Mouse (Mus musculus): ENCODE results near the gene Sfmbt2. TPM values are rescaled to one million over a fixed set of nuclear protein-coding genes. Genes with fewer than 3 reads are reported as not detected.

Sfmbt2 gene
- polyA plus RNA-seq, 2 experiments: 2.2 to 2.5 TPM

- H3K9me3 ChIP-seq (ENCODE audit: control insufficient read depth, low read length): no peaks in the 10 kb centered on the region
- H3K4me3 ChIP-seq (replicated peaks; ENCODE audit: low read length): peak overlapping the region; percentile 59
- no peaks in the 10 kb centered on the region for H3K36me3 ChIP-seq (ENCODE audit: control insufficient read depth, insufficient read depth, low read length)
- peaks cover 78% of the 10 kb centered on the region for H3K27me3 ChIP-seq (ENCODE audit: control insufficient read depth, insufficient read depth, low read length)
- H3K27ac ChIP-seq (replicated peaks; ENCODE audit: low read depth, low read length): no peak overlapping the region
- no peak for TF ChIP-seq POLR2A (IDR thresholded peaks at IDR 0.05; ENCODE audit: borderline replicate concordance, extremely low read depth, insufficient read depth, insufficient read length)
- DNase-seq (ENCODE audit: low spot score): no peak
- H3K9ac ChIP-seq (ENCODE audit: low read depth, low read length, severe bottlenecking): no peak overlapping the region
- peaks cover 12% of the 10 kb centered on the region for H3K4me1 ChIP-seq (ENCODE audit: control insufficient read depth, insufficient read depth, low read length)
- 1% methylated on average over 9 of the region's 18 CpGs for WGBS
- H3K4me2 ChIP-seq (replicated peaks; ENCODE audit: low read depth, low read length, severe bottlenecking): peak overlapping the region; percentile 81
- 0 out of 2 replicates have a peak, but pooled peaks have one; percentile 10 for ATAC-seq (ENCODE audit: low FRiP score, low read depth)
Measured at GRCm38 (mm10) chr2:10371899-10372298, 1.6 kb downstream of the Sfmbt2 start.

DNA sequence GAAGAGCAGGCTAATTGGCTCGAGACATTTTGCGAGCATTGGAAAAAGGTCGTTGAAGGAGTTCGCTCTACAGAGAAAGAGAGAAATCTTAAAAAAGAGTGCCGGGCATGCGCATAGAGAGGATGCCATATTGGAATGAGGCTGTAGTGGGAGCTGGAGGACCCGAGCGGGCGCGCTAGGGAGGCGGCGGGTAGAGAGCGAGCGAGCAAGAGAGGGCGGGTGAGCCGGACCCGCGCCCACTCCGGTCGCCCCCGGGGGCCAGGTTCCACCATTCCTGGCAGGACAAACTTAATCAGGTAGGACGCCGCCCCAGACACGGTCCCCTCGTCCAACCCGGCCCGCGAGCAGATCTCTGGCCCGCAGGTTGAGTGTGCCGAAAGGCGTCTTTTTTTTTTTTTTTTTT is 2.0 kb downstream of the Sfmbt2 start:
- no peak for TF ChIP-seq POLR2A (IDR thresholded peaks at IDR 0.05; ENCODE audit: borderline replicate concordance, extremely low read depth, insufficient read depth, insufficient read length)

GRCm38 (mm10) chr2:10372776-10373507 is 2.6 kb downstream of the Sfmbt2 start:
- peak; percentile 46; the same call in 1 of the 2 replicates for ATAC-seq (ENCODE audit: low FRiP score, low read depth)

More for the DNA sequence above, 2.0 kb downstream of the Sfmbt2 start:
- H3K36me3 ChIP-seq (ENCODE audit: control insufficient read depth, insufficient read depth, low read length): no peaks in the 10 kb centered on the region
- H3K27ac ChIP-seq (replicated peaks; ENCODE audit: low read depth, low read length): no peak overlapping the region
- H3K4me2 ChIP-seq (replicated peaks; ENCODE audit: low read depth, low read length, severe bottlenecking): peak overlapping the region; percentile 81
- peaks cover 74% of the 10 kb centered on the region for H3K27me3 ChIP-seq (ENCODE audit: control insufficient read depth, insufficient read depth, low read length)
- no peaks in the 10 kb centered on the region for H3K9me3 ChIP-seq (ENCODE audit: control insufficient read depth, low read length)
- peaks cover 12% of the 10 kb centered on the region for H3K4me1 ChIP-seq (ENCODE audit: control insufficient read depth, insufficient read depth, low read length)
- 0% methylated on average over 31 of the region's 31 CpGs for WGBS
- H3K4me3 ChIP-seq (replicated peaks; ENCODE audit: low read length): peak overlapping the region; percentile 59
- ATAC-seq (ENCODE audit: low FRiP score, low read depth): peak; percentile 85
- peak; percentile 84 for DNase-seq (ENCODE audit: low spot score)
- peak overlapping the region; percentile 53 for H3K9ac ChIP-seq (ENCODE audit: low read depth, low read length, severe bottlenecking)

DNA sequence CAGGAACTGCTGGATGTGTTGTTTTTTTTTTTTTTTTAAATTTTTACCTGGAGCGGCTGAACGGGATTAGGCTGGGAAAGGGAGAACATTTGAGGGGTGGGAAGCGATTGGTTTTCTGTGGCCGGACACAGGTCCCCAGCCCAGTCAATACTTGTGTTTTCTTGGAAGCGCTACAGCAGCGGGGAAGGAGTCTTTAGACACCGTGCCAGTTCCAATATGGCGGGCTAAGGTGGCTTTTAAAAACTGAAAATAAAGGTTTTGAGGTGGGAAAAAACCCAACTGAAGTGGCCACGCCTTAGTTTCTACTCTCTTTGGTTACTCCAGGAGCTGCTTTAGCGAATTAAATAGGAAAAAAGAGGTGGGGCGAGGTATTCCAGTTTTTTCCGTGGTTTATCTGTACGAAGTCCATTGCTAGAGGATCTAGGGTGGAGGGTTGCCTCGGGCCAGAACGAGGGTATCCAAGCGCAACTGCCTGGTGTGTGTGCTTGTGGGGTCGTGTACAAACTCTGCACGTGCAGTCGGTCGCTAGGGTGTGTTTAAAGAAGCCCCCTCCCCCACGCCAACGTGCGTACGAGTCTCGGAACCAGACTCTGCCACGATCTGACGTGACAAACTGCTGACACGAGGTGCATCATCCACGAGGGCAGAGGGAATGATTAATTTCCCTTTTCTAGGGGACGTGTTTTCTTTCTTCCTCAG is 3.3 kb downstream of the Sfmbt2 start:
- peak; percentile 22 for DNase-seq (ENCODE audit: low spot score)
- H3K4me1 ChIP-seq (ENCODE audit: control insufficient read depth, insufficient read depth, low read length): peaks cover 12% of the 10 kb centered on the region
- peak overlapping the region; percentile 81 for H3K4me2 ChIP-seq (replicated peaks; ENCODE audit: low read depth, low read length, severe bottlenecking)
- no peak for TF ChIP-seq POLR2A (IDR thresholded peaks at IDR 0.05; ENCODE audit: borderline replicate concordance, extremely low read depth, insufficient read depth, insufficient read length)
- no peaks in the 10 kb centered on the region for H3K36me3 ChIP-seq (ENCODE audit: control insufficient read depth, insufficient read depth, low read length)
- H3K9ac ChIP-seq (ENCODE audit: low read depth, low read length, severe bottlenecking): peak overlapping the region; percentile 53
- peak overlapping the region; percentile 59 for H3K4me3 ChIP-seq (replicated peaks; ENCODE audit: low read length)
- no peak for ATAC-seq (ENCODE audit: low FRiP score, low read depth)
- H3K27me3 ChIP-seq (ENCODE audit: control insufficient read depth, insufficient read depth, low read length): peaks cover 62% of the 10 kb centered on the region
- H3K9me3 ChIP-seq (ENCODE audit: control insufficient read depth, low read length): no peaks in the 10 kb centered on the region
- H3K27ac ChIP-seq (replicated peaks; ENCODE audit: low read depth, low read length): no peak overlapping the region
- under 1% methylated on average over 30 of the region's 30 CpGs for WGBS

More at GRCm38 (mm10) chr2:10372776-10373507, 2.6 kb downstream of the Sfmbt2 start:
- WGBS: under 1% methylated on average over 34 of the region's 35 CpGs
- peaks cover 12% of the 10 kb centered on the region for H3K4me1 ChIP-seq (ENCODE audit: control insufficient read depth, insufficient read depth, low read length)
- peak overlapping the region; percentile 53 for H3K9ac ChIP-seq (ENCODE audit: low read depth, low read length, severe bottlenecking)
- H3K4me2 ChIP-seq (replicated peaks; ENCODE audit: low read depth, low read length, severe bottlenecking): peak overlapping the region; percentile 81
- H3K4me3 ChIP-seq (replicated peaks; ENCODE audit: low read length): peak overlapping the region; percentile 59
- H3K27ac ChIP-seq (replicated peaks; ENCODE audit: low read depth, low read length): no peak overlapping the region
- H3K27me3 ChIP-seq (ENCODE audit: control insufficient read depth, insufficient read depth, low read length): peaks cover 69% of the 10 kb centered on the region
- no peaks in the 10 kb centered on the region for H3K9me3 ChIP-seq (ENCODE audit: control insufficient read depth, low read length)
- peak; percentile 28 for DNase-seq (ENCODE audit: low spot score)
- TF ChIP-seq POLR2A (IDR thresholded peaks at IDR 0.05; ENCODE audit: borderline replicate concordance, extremely low read depth, insufficient read depth, insufficient read length): no peak
- H3K36me3 ChIP-seq (ENCODE audit: control insufficient read depth, insufficient read depth, low read length): no peaks in the 10 kb centered on the region

DNA sequence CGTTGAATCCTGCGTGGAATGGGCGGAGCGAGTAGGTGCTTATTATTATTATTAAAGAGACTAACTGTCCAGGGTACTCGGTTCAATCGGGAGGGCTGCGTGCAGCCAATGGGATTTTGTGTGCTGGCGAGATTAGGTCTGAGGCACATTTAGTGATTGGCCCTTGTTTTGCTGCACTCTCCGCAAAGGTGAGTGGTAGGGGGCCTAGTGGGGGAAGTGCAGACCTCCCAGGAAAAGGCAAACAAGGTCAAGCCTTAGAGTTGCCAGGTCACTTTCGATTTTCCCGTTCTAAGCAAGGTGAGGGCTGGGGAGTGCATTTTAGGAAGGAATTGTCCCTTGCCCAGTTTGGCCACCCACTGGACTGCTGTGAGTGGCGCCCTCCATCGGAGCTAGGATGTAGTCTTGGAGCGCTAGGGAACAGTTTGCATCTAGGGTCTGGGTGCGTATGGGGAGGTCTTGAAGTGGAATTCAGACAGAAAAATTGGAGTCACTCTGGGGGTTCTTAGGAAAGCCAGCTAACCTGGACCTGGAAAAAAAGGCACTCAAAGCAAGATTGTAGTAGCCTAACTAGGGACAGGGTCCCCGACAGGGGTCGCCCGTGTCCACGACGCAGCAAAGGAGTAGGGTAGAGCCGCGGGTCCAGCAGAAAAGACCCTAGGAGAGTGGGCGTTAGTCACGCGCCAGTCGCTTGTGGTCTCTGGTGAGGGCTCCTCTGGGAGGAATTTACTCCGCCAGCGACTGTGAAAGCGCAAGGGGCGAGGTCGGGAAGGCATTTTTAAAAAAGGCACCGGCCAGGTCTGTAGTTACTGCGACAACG is 4.1 kb downstream of the Sfmbt2 start:
- Histone ChIP-seq H3K9ac (ENCODE audit: low read depth, low read length, severe bottlenecking) (peak overlapping the region; percentile 45; the same call in 1 of the 2 replicates), H3K27ac (replicated peaks; ENCODE audit: low read depth, low read length) (no peak overlapping the region), H3K9me3 (ENCODE audit: control insufficient read depth, low read length) (no peaks in the 10 kb centered on the region), H3K27me3 (ENCODE audit: control insufficient read depth, insufficient read depth, low read length) (peaks cover 57% of the 10 kb centered on the region), H3K4me2 (replicated peaks; ENCODE audit: low read depth, low read length, severe bottlenecking) (peak overlapping the region; percentile 81), H3K4me1 (ENCODE audit: control insufficient read depth, insufficient read depth, low read length) (peaks cover 12% of the 10 kb centered on the region), H3K36me3 (ENCODE audit: control insufficient read depth, insufficient read depth, low read length) (no peaks in the 10 kb centered on the region), H3K4me3 (replicated peaks; ENCODE audit: low read length) (peak overlapping the region; percentile 59)
- WGBS: 1% methylated on average over 32 of the region's 34 CpGs
- DNase-seq (ENCODE audit: low spot score) (peak; percentile 47), ATAC-seq (ENCODE audit: low FRiP score, low read depth) (peak; percentile 56; the same call in 1 of the 2 replicates)
- no peak for TF ChIP-seq POLR2A (IDR thresholded peaks at IDR 0.05; ENCODE audit: borderline replicate concordance, extremely low read depth, insufficient read depth, insufficient read length)

Data from limb, embryonic 14.5 days (tissue).